ENCODE assay signal across 8 mouse cellular contexts in genomic region chr3:36552406-36553047, GRCm38 (mm10). TPM values are rescaled to one million over a fixed set of nuclear protein-coding genes. Genes with fewer than 3 reads are reported as not detected.
DNase-seq lines count a peak whose midpoint lies in the region; ATAC-seq lines count a peak whose summit lies in the region.

Exosc9 (plus strand) TSS chr3:36552606.

- ATAC-seq in embryonic facial prominence, embryonic 14.5 days (ENCODE audit: low read depth) = peak; percentile 95
- ATAC-seq in kidney, embryonic 14.5 days (ENCODE audit: low FRiP score, low TSS enrichment) = peak; percentile 96
- ATAC-seq in limb, embryonic 15.5 days (ENCODE audit: insufficient number of reproducible peaks, low FRiP score, low TSS enrichment, low read depth) = peak; percentile 89

- peak; percentile 87 for DNase-seq in 3T3-L1 (ENCODE audit: low read depth, low spot score)
- peak; percentile 88 to 97 for DNase-seq in adrenal gland, postnatal 4 days (ENCODE audit: low spot score in 2 of 2)
- DNase-seq in embryonic facial prominence, embryonic 14.5 days (ENCODE audit: low spot score) = peak; percentile 93
- peak; percentile 96 for DNase-seq in heart, adult 8-10 months (ENCODE audit: low spot score)
- DNase-seq in monocyte, adult 2 months (ENCODE audit: low read depth in 1 of 2, low spot score in 2 of 2) = peak; percentile 74 to 88
- peak; percentile 89 for DNase-seq in spleen, postnatal 36 days (ENCODE audit: low spot score in 2 of 2)

- H3K4me3 ChIP-seq in embryonic facial prominence, embryonic 14.5 days (ENCODE audit: low read depth, low read length) = peak within 1 kb of the TSS; percentile 85
- peak within 1 kb of the TSS; percentile 93 for H3K4me3 ChIP-seq in kidney, embryonic 14.5 days (ENCODE audit: low read length)
- H3K4me3 ChIP-seq in limb, embryonic 15.5 days = peak within 1 kb of the TSS; percentile 80

- no peaks in the 10 kb centered on the region for H3K9me3 ChIP-seq in embryonic facial prominence, embryonic 14.5 days (ENCODE audit: control insufficient read depth, low read length)
- H3K9me3 ChIP-seq in kidney, embryonic 14.5 days (ENCODE audit: control insufficient read depth, low read length) = no peaks in the 10 kb centered on the region
- no peaks in the 10 kb centered on the region for H3K9me3 ChIP-seq in limb, embryonic 15.5 days

- H3K36me3 ChIP-seq in embryonic facial prominence, embryonic 14.5 days (ENCODE audit: control insufficient read depth, insufficient read depth, low read length) = peaks cover 37% of the 10 kb centered on the region
- peaks cover 34% of the 10 kb centered on the region for H3K36me3 ChIP-seq in kidney, embryonic 14.5 days (ENCODE audit: control insufficient read depth, insufficient read depth, low read length)
- H3K36me3 ChIP-seq in limb, embryonic 15.5 days = peaks cover 31% of the 10 kb centered on the region

- H3K4me2 ChIP-seq in embryonic facial prominence, embryonic 14.5 days (ENCODE audit: low read depth, low read length) = peak within 1 kb of the TSS; percentile 67
- H3K4me2 ChIP-seq in kidney, embryonic 14.5 days (replicated peaks; ENCODE audit: low read depth, low read length) = peak within 1 kb of the TSS; percentile 93
- peak within 1 kb of the TSS; percentile 76 for H3K4me2 ChIP-seq in limb, embryonic 15.5 days

- H3K27me3 ChIP-seq in embryonic facial prominence, embryonic 14.5 days (replicated peaks; ENCODE audit: control insufficient read depth, insufficient read depth, low read length) = no peaks in the 10 kb centered on the region
- no peaks in the 10 kb centered on the region for H3K27me3 ChIP-seq in kidney, embryonic 14.5 days (ENCODE audit: control insufficient read depth, insufficient read depth, low read length)
- H3K27me3 ChIP-seq in limb, embryonic 15.5 days = no peaks in the 10 kb centered on the region

- peak within 1 kb of the TSS; percentile 82 for H3K9ac ChIP-seq in embryonic facial prominence, embryonic 14.5 days (ENCODE audit: low read depth, low read length)
- H3K9ac ChIP-seq in kidney, embryonic 14.5 days (ENCODE audit: low read depth, low read length) = peak within 1 kb of the TSS; percentile 72
- H3K9ac ChIP-seq in limb, embryonic 15.5 days = peak within 1 kb of the TSS; percentile 67

- H3K4me1 ChIP-seq in embryonic facial prominence, embryonic 14.5 days (ENCODE audit: control insufficient read depth, insufficient read depth, low read length) = peaks cover 5% of the 10 kb centered on the region; the same call in 1 of the 2 replicates
- no peaks in the 10 kb centered on the region for H3K4me1 ChIP-seq in kidney, embryonic 14.5 days (ENCODE audit: control insufficient read depth, insufficient read depth, low read length)
- H3K4me1 ChIP-seq in limb, embryonic 15.5 days = peaks cover 9% of the 10 kb centered on the region; the same call in 1 of the 2 replicates

- WGBS in embryonic facial prominence, embryonic 14.5 days = 0% methylated on average over 35 of the region's 39 CpGs
- WGBS in kidney, embryonic 14.5 days = under 1% methylated on average over 39 of the region's 39 CpGs
- WGBS in limb, embryonic 15.5 days = under 1% methylated on average over 39 of the region's 39 CpGs

- peak within 1 kb of the TSS; percentile 63 for H3K27ac ChIP-seq in embryonic facial prominence, embryonic 14.5 days (replicated peaks; ENCODE audit: low read depth, low read length)
- no peak within 1 kb of the TSS for H3K27ac ChIP-seq in kidney, embryonic 14.5 days (ENCODE audit: low read depth, low read length)
- peak within 1 kb of the TSS; percentile 64 for H3K27ac ChIP-seq in limb, embryonic 15.5 days

RNA-seq across cellular contexts. Expression of gene Exosc9, which starts in this region (rescaled TPM):
- 10 to 100 TPM; 44.0 to 46.9 TPM for total RNA-seq in adrenal gland, postnatal 4 days (2021)
- polyA plus RNA-seq in embryonic facial prominence, embryonic 14.5 days (2014; fragmentation: Nextera tagmentation; extraction: Ambion mirVana) = 52.9 and 53.7 TPM in 2 replicates
- 10 to 100 TPM; 17.5 to 19.1 (median 18.5) TPM for total RNA-seq in heart, adult 8-10 months (2022)
- 69.1 and 77.0 TPM in 2 replicates for polyA plus RNA-seq in kidney, embryonic 14.5 days (2014; fragmentation: Nextera tagmentation; extraction: Ambion mirVana)
- polyA plus RNA-seq in limb, embryonic 15.5 days (2015; fragmentation: Nextera tagmentation; extraction: Ambion mirVana) = 52.3 and 55.8 TPM in 2 replicates
